Mouse (Mus musculus): ENCODE data around the gene Cdk5rap2. TPM values are rescaled to one million over a fixed set of nuclear protein-coding genes. Genes with fewer than 3 reads are reported as not detected.

The Cdk5rap2 gene
- total RNA-seq, 1 experiment = 23.9 TPM

DNA sequence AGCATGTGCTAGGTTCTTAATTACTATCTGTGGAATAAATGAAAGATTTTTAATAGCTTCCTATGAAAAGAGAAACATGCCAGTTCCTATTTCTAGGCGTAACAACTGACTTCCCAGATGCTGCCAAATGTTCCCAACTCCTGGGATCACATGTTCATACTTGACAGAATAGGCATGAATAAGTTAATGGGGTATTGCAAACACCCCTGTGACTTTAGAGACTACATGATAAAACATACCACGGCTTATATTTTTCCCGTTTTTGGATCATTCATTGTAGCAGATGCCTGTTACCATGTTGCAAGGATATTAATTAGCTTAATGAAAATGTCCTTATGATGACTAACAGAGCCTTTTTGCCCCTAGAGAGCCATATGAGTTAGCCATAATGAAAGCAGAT lies 36.5 kb upstream of the Cdk5rap2 start:
- no peaks in the 10 kb centered on the region for H3K36me3 ChIP-seq (ENCODE audit: control insufficient read depth, insufficient read depth, low read length, poor library complexity, severe bottlenecking)
- no peaks in the 10 kb centered on the region for H3K9me3 ChIP-seq (ENCODE audit: control insufficient read depth, insufficient read depth, low read depth, low read length)
- TF ChIP-seq MAFK (IDR thresholded peaks at IDR 0.05; ENCODE audit: insufficient read depth, low read depth, low read length) (no peak), HCFC1 (IDR thresholded peaks at IDR 0.05; ENCODE audit: borderline replicate concordance, insufficient read depth, low read length) (no peak), CHD2 (IDR thresholded peaks at IDR 0.05; ENCODE audit: low read depth, low read length) (no peak), ZNF384 (IDR thresholded peaks at IDR 0.05; ENCODE audit: low read depth, low read length) (no peak), ZC3H11A (IDR thresholded peaks at IDR 0.05; ENCODE audit: borderline replicate concordance, low read depth, low read length) (no peak)
- no peak for DNase-seq (ENCODE audit: low read depth, low spot score)
- H3K27ac ChIP-seq (ENCODE audit: insufficient read depth, low read depth, low read length, poor library complexity, severe bottlenecking) = no peak overlapping the region
- in situ Hi-C loops (cut with MboI; ENCODE audit: low sequenced_read_pairs in 2 of 2, unreplicated experiment in 2 of 2) = no loop called here
- no peaks in the 10 kb centered on the region for H3K4me1 ChIP-seq (ENCODE audit: control insufficient read depth in 2 of 2, insufficient read depth in 2 of 2, low read length in 2 of 2, poor library complexity in 1 of 2)
- no peak overlapping the region for H3K4me3 ChIP-seq (ENCODE audit: insufficient read depth in 1 of 2, low read depth in 1 of 2, low read length in 2 of 2, poor library complexity in 1 of 2, severe bottlenecking in 1 of 2)
- no peak overlapping the region for H3K9ac ChIP-seq (ENCODE audit: insufficient read depth, low read depth, low read length, poor library complexity, severe bottlenecking)

DNA sequence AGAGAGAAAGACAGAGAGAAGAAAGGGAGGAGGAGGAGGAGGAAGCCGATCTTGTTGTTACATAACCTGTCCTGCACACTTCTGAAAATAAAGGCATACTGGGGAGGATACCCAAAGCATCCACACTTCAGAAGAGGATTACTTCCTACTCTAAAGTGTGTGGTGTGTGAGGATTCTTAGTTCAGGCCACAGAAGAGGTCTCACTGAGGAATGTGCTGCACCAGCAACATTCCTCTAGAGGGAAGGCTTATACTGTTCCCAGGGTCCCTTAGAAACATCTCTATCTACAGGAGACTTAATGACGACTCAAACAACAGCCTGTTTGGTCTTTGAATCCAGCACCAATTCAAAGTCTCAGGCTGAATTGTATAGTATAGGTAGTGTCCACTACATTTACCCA lies 10.0 kb upstream of the Cdk5rap2 start:
- no peak overlapping the region for H3K9ac ChIP-seq (ENCODE audit: insufficient read depth, low read depth, low read length, poor library complexity, severe bottlenecking)
- H3K4me1 ChIP-seq (ENCODE audit: control insufficient read depth in 2 of 2, insufficient read depth in 2 of 2, low read length in 2 of 2, poor library complexity in 1 of 2) = no peaks in the 10 kb centered on the region
- no peaks in the 10 kb centered on the region for H3K36me3 ChIP-seq (ENCODE audit: control insufficient read depth, insufficient read depth, low read length, poor library complexity, severe bottlenecking)
- H3K27ac ChIP-seq (ENCODE audit: insufficient read depth, low read depth, low read length, poor library complexity, severe bottlenecking) = no peak overlapping the region
- no peaks in the 10 kb centered on the region; the same call in 1 of the 2 replicates for H3K9me3 ChIP-seq (ENCODE audit: control insufficient read depth, insufficient read depth, low read depth, low read length)
- TF ChIP-seq CHD2 (IDR thresholded peaks at IDR 0.05; ENCODE audit: low read depth, low read length) (no peak), MAFK (IDR thresholded peaks at IDR 0.05; ENCODE audit: insufficient read depth, low read depth, low read length) (no peak), HCFC1 (IDR thresholded peaks at IDR 0.05; ENCODE audit: borderline replicate concordance, insufficient read depth, low read length) (no peak), ZC3H11A (IDR thresholded peaks at IDR 0.05; ENCODE audit: borderline replicate concordance, low read depth, low read length) (no peak), ZNF384 (IDR thresholded peaks at IDR 0.05; ENCODE audit: low read depth, low read length) (no peak)
- in situ Hi-C loops (cut with MboI; ENCODE audit: low sequenced_read_pairs in 2 of 2, unreplicated experiment in 2 of 2) = no loop called here
- DNase-seq (ENCODE audit: low read depth, low spot score) = no peak
- H3K4me3 ChIP-seq (ENCODE audit: insufficient read depth in 1 of 2, low read depth in 1 of 2, low read length in 2 of 2, poor library complexity in 1 of 2, severe bottlenecking in 1 of 2) = no peak overlapping the region

DNA sequence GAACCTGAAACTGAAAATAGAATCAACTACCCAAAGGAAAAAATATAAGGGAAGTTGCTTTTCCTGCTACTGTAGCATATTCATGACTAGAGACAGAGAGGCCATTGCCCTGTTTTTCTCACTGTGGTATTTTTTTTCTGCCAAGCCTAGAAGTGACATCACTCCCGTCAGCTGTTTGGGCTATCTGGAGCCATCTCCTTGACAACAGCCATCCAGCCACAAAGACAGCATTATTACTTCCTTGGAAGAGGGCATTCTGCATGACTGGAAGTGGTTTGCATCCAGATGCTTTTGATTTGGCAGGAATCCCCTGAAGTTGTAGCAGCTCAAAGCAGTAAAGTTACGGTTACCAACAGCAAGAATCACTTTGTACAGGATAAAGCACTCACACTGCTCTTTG lies 1.9 kb upstream of the Cdk5rap2 start:
- H3K9ac ChIP-seq (ENCODE audit: insufficient read depth, low read depth, low read length, poor library complexity, severe bottlenecking) = no peak overlapping the region
- DNase-seq (ENCODE audit: low read depth, low spot score) = no peak
- H3K9me3 ChIP-seq (ENCODE audit: control insufficient read depth, insufficient read depth, low read depth, low read length) = no peaks in the 10 kb centered on the region
- no peak overlapping the region for H3K4me3 ChIP-seq (ENCODE audit: insufficient read depth in 1 of 2, low read depth in 1 of 2, low read length in 2 of 2, poor library complexity in 1 of 2, severe bottlenecking in 1 of 2)
- no peak overlapping the region for H3K27ac ChIP-seq (ENCODE audit: insufficient read depth, low read depth, low read length, poor library complexity, severe bottlenecking)
- no peaks in the 10 kb centered on the region for H3K36me3 ChIP-seq (ENCODE audit: control insufficient read depth, insufficient read depth, low read length, poor library complexity, severe bottlenecking)
- no peak for TF ChIP-seq ZNF384 (IDR thresholded peaks at IDR 0.05; ENCODE audit: low read depth, low read length)
- TF ChIP-seq ZC3H11A (IDR thresholded peaks at IDR 0.05; ENCODE audit: borderline replicate concordance, low read depth, low read length) = no peak
- TF ChIP-seq HCFC1 (IDR thresholded peaks at IDR 0.05; ENCODE audit: borderline replicate concordance, insufficient read depth, low read length) = no peak
- no peak for TF ChIP-seq CHD2 (IDR thresholded peaks at IDR 0.05; ENCODE audit: low read depth, low read length)
- TF ChIP-seq MAFK (IDR thresholded peaks at IDR 0.05; ENCODE audit: insufficient read depth, low read depth, low read length) = no peak
- in situ Hi-C loops (cut with MboI; ENCODE audit: low sequenced_read_pairs in 2 of 2, unreplicated experiment in 2 of 2) = no loop called here
- peaks cover 0 to 2% of the 10 kb centered on the region in 2 experiments; a peak in 1 of 4 replicates for H3K4me1 ChIP-seq (ENCODE audit: control insufficient read depth in 2 of 2, insufficient read depth in 2 of 2, low read length in 2 of 2, poor library complexity in 1 of 2)

DNA sequence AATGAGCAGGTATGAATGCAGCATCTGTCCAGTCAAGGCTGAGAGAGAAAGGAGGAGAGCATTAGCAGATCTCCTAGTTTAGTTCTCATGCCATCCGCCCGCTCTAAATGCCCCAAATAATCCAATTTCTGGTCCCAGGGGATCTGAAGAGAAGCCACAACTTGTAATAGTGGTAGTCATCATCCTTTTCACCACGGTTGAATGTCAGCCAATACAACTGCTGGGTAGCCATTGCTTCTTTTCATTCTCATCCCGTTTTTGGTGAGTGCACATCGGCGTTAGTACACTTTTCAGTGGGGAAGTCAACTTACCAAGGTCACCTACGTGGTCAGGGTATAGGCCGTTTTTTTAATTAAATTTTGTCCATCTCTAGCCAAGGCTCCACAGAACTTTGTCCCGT lies 787 bp downstream of the Cdk5rap2 start:
- Histone ChIP-seq H3K4me3 (ENCODE audit: insufficient read depth in 1 of 2, low read depth in 1 of 2, low read length in 2 of 2, poor library complexity in 1 of 2, severe bottlenecking in 1 of 2) (peak overlapping the region; percentile 71 to 99), H3K27ac (ENCODE audit: insufficient read depth, low read depth, low read length, poor library complexity, severe bottlenecking) (no peak overlapping the region), H3K9me3 (ENCODE audit: control insufficient read depth, insufficient read depth, low read depth, low read length) (no peaks in the 10 kb centered on the region), H3K36me3 (ENCODE audit: control insufficient read depth, insufficient read depth, low read length, poor library complexity, severe bottlenecking) (0 out of 2 replicates have a peak, but pooled peaks cover 1% of the 10 kb centered on the region), H3K4me1 (ENCODE audit: control insufficient read depth in 2 of 2, insufficient read depth in 2 of 2, low read length in 2 of 2, poor library complexity in 1 of 2) (peaks cover 0 to 2% of the 10 kb centered on the region in 2 experiments; a peak in 1 of 4 replicates), H3K9ac (ENCODE audit: insufficient read depth, low read depth, low read length, poor library complexity, severe bottlenecking) (peak overlapping the region; percentile 75)
- DNase-seq (ENCODE audit: low read depth, low spot score) = no peak
- in situ Hi-C loops (cut with MboI; ENCODE audit: low sequenced_read_pairs in 2 of 2, unreplicated experiment in 2 of 2) = no loop called here
- TF ChIP-seq CHD2 (IDR thresholded peaks at IDR 0.05; ENCODE audit: low read depth, low read length) (no peak), HCFC1 (IDR thresholded peaks at IDR 0.05; ENCODE audit: borderline replicate concordance, insufficient read depth, low read length) (no peak)
